Mouse (Mus musculus): ENCODE data around the gene Timm8b. TPM values are rescaled to one million over a fixed set of nuclear protein-coding genes. Genes with fewer than 3 reads are reported as not detected.

Timm8b gene
- polyA plus RNA-seq, 1 experiment from 2014 or later: 108 TPM

- Histone ChIP-seq H3K4me3 (ENCODE audit: inconsistent target) (no peak overlapping the region), H3K79me2 (ENCODE audit: inconsistent target) (no peaks in the 10 kb centered on the region)
- WGBS (ENCODE audit: missing documents): 86% methylated on average over 4 of the region's 4 CpGs
These were observed 16.8 kb upstream of the Timm8b start for GRCm38 (mm10) chr9:50586955-50587354.

GRCm38 (mm10) chr9:50590856-50591518 is 12.7 kb upstream of the Timm8b start:
- Histone ChIP-seq H3K27ac (peak overlapping the region; percentile 69), H3K4me3 (ENCODE audit: inconsistent target) (peak overlapping the region; percentile 9; the same call in 1 of the 2 replicates)

More at GRCm38 (mm10) chr9:50586955-50587354, 16.8 kb upstream of the Timm8b start:
- Histone ChIP-seq H3K27ac (no peak overlapping the region), H3K36me3 (ENCODE audit: inconsistent target) (peaks cover 4% of the 10 kb centered on the region)

GRCm38 (mm10) chr9:50592955-50593354 is 10.8 kb upstream of the Timm8b start:
- Histone ChIP-seq H3K36me3 (ENCODE audit: inconsistent target) (peaks cover 26% of the 10 kb centered on the region), H3K4me3 (ENCODE audit: inconsistent target) (no peak overlapping the region), H3K27ac (no peak overlapping the region), H3K79me2 (ENCODE audit: inconsistent target) (no peaks in the 10 kb centered on the region)
- WGBS (ENCODE audit: missing documents): 50% methylated on average over 6 of the region's 9 CpGs

More at GRCm38 (mm10) chr9:50590856-50591518, 12.7 kb upstream of the Timm8b start:
- H3K79me2 ChIP-seq (ENCODE audit: inconsistent target): no peaks in the 10 kb centered on the region
- 4% methylated on average over 7 of the region's 10 CpGs for WGBS (ENCODE audit: missing documents)
- H3K36me3 ChIP-seq (ENCODE audit: inconsistent target): peaks cover 6% of the 10 kb centered on the region

DNA sequence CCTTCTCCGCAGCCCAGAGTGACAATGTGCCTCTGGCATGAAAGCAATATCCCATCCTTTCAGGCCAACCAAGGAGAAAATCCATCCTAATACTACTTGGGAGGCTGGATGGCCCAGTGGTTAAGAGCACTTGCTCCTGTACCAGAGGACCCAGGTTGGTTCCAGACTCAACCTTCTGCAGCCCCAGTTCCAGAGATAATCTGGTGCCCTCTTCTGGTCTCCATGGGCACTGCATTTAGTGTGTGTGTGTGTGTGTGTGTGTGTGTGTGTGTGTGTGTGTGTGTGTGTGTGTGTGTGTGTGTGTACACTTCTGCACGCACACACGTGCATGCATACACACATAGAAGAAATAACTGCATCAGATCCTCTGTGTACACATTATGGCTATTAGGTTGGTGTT is 10.2 kb upstream of the Timm8b start:
- WGBS (ENCODE audit: missing documents): 94% methylated on average over 2 of the region's 3 CpGs
- Histone ChIP-seq H3K36me3 (ENCODE audit: inconsistent target) (peaks cover 32% of the 10 kb centered on the region), H3K27ac (no peak overlapping the region), H3K4me3 (ENCODE audit: inconsistent target) (no peak overlapping the region), H3K79me2 (ENCODE audit: inconsistent target) (no peaks in the 10 kb centered on the region; the same call in 1 of the 2 replicates)

- peaks cover 45% of the 10 kb centered on the region for H3K36me3 ChIP-seq (ENCODE audit: inconsistent target)
- H3K4me3 ChIP-seq (ENCODE audit: inconsistent target): no peak overlapping the region
- H3K27ac ChIP-seq: no peak overlapping the region
- H3K79me2 ChIP-seq (ENCODE audit: inconsistent target): peaks cover 11% of the 10 kb centered on the region
- WGBS (ENCODE audit: missing documents): 96% methylated on average over 12 of the region's 12 CpGs
These were observed 8.8 kb upstream of the Timm8b start for GRCm38 (mm10) chr9:50594794-50595417.

- Histone ChIP-seq H3K4me3 (ENCODE audit: inconsistent target) (no peak overlapping the region), H3K36me3 (ENCODE audit: inconsistent target) (peaks cover 54% of the 10 kb centered on the region), H3K27ac (no peak overlapping the region), H3K79me2 (ENCODE audit: inconsistent target) (peaks cover 32% of the 10 kb centered on the region)
- WGBS (ENCODE audit: missing documents): 98% methylated on average over 8 of the region's 8 CpGs
These were observed 6.7 kb upstream of the Timm8b start for GRCm38 (mm10) chr9:50596973-50597372.

GRCm38 (mm10) chr9:50601536-50601935 is 2.2 kb upstream of the Timm8b start:
- no peak overlapping the region for H3K4me3 ChIP-seq (ENCODE audit: inconsistent target)
- H3K27ac ChIP-seq: no peak overlapping the region
- H3K36me3 ChIP-seq (ENCODE audit: inconsistent target): peaks cover 42% of the 10 kb centered on the region
- H3K79me2 ChIP-seq (ENCODE audit: inconsistent target): peaks cover 67% of the 10 kb centered on the region
- WGBS (ENCODE audit: missing documents): 76% methylated on average over 6 of the region's 6 CpGs

- Histone ChIP-seq H3K4me3 (ENCODE audit: inconsistent target) (peak overlapping the region; percentile 98), H3K36me3 (ENCODE audit: inconsistent target) (peaks cover 40% of the 10 kb centered on the region), H3K27ac (peak overlapping the region; percentile 71; the same call in 1 of the 2 replicates), H3K79me2 (ENCODE audit: inconsistent target) (peaks cover 67% of the 10 kb centered on the region)
- 72% methylated on average over 7 of the region's 7 CpGs for WGBS (ENCODE audit: missing documents)
These were observed 1.5 kb upstream of the Timm8b start for GRCm38 (mm10) chr9:50602055-50602845.

DNA sequence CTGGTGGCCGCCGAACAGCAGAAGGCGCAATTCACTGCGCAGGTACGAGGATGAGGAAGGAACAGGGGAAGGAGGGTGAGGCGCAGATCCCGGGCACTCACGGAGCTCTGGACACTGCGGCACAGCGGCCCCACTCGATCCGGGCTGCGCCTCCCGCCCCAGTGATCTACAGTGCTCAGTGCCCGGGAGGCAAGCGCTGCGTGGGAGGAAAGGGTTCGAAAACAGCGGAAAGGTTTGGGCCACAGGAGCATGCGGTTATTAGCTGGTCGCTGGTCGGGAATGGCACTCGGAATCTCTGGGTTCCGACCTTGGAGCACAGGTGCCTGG is 251 bp downstream of the Timm8b start:
- Histone ChIP-seq H3K36me3 (ENCODE audit: inconsistent target) (peaks cover 40% of the 10 kb centered on the region), H3K4me3 (ENCODE audit: inconsistent target) (peak overlapping the region; percentile 98), H3K79me2 (ENCODE audit: inconsistent target) (peaks cover 65% of the 10 kb centered on the region), H3K27ac (peak overlapping the region; percentile 71)
- 3% methylated on average over 22 of the region's 24 CpGs for WGBS (ENCODE audit: missing documents)

- WGBS (ENCODE audit: missing documents): 3% methylated on average over 6 of the region's 6 CpGs
- peaks cover 40% of the 10 kb centered on the region for H3K36me3 ChIP-seq (ENCODE audit: inconsistent target)
These were observed 628 bp downstream of the Timm8b start for GRCm38 (mm10) chr9:50604338-50604737.

GRCm38 (mm10) chr9:50612115-50612514 is 8.4 kb downstream of the Timm8b start:
- Histone ChIP-seq H3K79me2 (ENCODE audit: inconsistent target) (peaks cover 53% of the 10 kb centered on the region), H3K4me3 (ENCODE audit: inconsistent target) (no peak overlapping the region), H3K36me3 (ENCODE audit: inconsistent target) (peaks cover 65% of the 10 kb centered on the region), H3K27ac (no peak overlapping the region)
- WGBS (ENCODE audit: missing documents): 90% methylated on average over 4 of the region's 4 CpGs

More at GRCm38 (mm10) chr9:50604338-50604737, 628 bp downstream of the Timm8b start:
- Histone ChIP-seq H3K79me2 (ENCODE audit: inconsistent target) (peaks cover 61% of the 10 kb centered on the region), H3K4me3 (ENCODE audit: inconsistent target) (peak overlapping the region; percentile 98), H3K27ac (peak overlapping the region; percentile 71)

DNA sequence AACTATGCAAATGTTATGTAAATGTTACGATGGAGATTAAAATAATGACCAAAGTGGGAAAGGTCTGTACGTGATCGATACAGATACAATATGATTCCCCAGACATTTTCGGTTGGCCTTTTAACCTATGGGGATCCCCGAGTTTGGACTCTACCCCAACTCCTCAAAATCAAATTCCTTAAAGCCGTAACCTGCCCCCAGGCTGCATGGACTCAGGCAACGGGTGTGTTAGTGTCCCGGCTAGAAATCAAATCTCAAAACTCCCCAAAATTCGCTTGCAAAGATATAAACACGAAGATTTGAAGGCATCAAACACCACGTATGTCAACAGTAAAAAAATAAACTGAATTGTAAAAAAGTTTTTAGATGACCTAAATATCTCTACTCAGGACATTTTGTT is 12.5 kb downstream of the Timm8b start:
- Histone ChIP-seq H3K79me2 (ENCODE audit: inconsistent target) (peaks cover 44% of the 10 kb centered on the region), H3K36me3 (ENCODE audit: inconsistent target) (peaks cover 26% of the 10 kb centered on the region), H3K4me3 (ENCODE audit: inconsistent target) (peak overlapping the region; percentile 76), H3K27ac (no peak overlapping the region)
- WGBS (ENCODE audit: missing documents): 45% methylated on average over 10 of the region's 11 CpGs

GRCm38 (mm10) chr9:50616766-50617603 is 13.3 kb downstream of the Timm8b start, which contains the start of the genes Pih1d2 and Nkapd1:
Gene Pih1d2, plus strand, starts transcription at chr9:50617321.
Gene Nkapd1, minus strand, starts transcription at chr9:50617464.
- peak within 1 kb of the TSS; percentile 76 for H3K4me3 ChIP-seq (ENCODE audit: inconsistent target)
- H3K27ac ChIP-seq: peak within 1 kb of the TSS; percentile 60
- peaks cover 41% of the 10 kb centered on the region for H3K79me2 ChIP-seq (ENCODE audit: inconsistent target)
- WGBS (ENCODE audit: missing documents): under 1% methylated on average over 66 of the region's 81 CpGs
- peaks cover 19% of the 10 kb centered on the region for H3K36me3 ChIP-seq (ENCODE audit: inconsistent target)

DNA sequence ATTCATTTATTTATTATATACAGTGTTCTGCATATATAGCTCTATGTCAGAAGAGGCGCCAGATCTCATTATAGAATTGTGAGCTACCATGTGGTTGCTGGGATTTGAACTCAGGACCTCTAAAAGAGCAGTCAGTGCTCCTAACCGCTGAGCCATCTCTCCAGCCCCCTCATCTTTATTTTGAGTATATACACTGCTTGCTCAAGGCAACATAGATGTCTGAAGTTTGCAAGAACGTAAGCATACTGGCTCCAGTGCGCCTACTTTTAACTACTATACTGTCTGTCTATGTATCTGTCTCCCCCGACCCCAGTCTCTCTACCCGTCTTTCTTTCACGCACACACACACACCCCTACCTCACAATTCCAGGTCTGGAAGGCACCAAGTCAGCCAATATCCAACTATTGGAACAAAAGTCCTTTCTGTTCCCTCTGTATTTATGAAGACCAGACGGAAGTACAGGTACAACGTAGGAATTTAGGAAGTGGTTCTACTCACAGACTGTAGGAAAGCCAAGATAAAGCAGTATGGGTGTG is 14.2 kb downstream of the Timm8b start:
- WGBS (ENCODE audit: missing documents): 62% methylated on average over 9 of the region's 9 CpGs
- H3K27ac ChIP-seq: no peak overlapping the region
- peak overlapping the region; percentile 76 for H3K4me3 ChIP-seq (ENCODE audit: inconsistent target)
- peaks cover 14% of the 10 kb centered on the region; the same call in 1 of the 2 replicates for H3K36me3 ChIP-seq (ENCODE audit: inconsistent target)
- peaks cover 38% of the 10 kb centered on the region for H3K79me2 ChIP-seq (ENCODE audit: inconsistent target)

Data from macrophage (primary cell).